Mouse (Mus musculus) C2C12 (cell line): Measurements from ENCODE around the gene Rabgef1.

ENCODE experiments used
- CTCF ChIP-seq: IDR thresholded peaks from one replicate; pipeline ENCODE4 v1.5.1; 2011; ENCODE audit not compliant: control insufficient read depth, insufficient read depth, insufficient read length
- USF1 ChIP-seq: IDR thresholded peaks from one replicate; pipeline ENCODE4 v1.6.1; 2011; ENCODE audit warnings: low read depth, mild to moderate bottlenecking, control low read depth, moderate library complexity

- no peak for TF ChIP-seq CTCF
- no peak for TF ChIP-seq USF1
These were observed 20.3 kb downstream of the Rabgef1 start for GRCm38 (mm10) chr5:130191865-130192264.
